Mouse (Mus musculus) thymus, adult 2 months (tissue): ENCODE results near the gene Ttc39b. TPM values are rescaled to one million over a fixed set of nuclear protein-coding genes. Genes with fewer than 3 reads are reported as not detected.

ENCODE experiments used
- DNase-seq: peaks from one replicate; pipeline ENCODE4 v3.0.0; 2021
- H3K27ac ChIP-seq: fragments of 200-500 bp; 2 replicates; pipeline ENCODE4 v1.5.1; 2012; ENCODE audit warnings: low read length, control low read depth; ENCODE audit not compliant: control insufficient read depth, insufficient read depth
- H3K27me3 ChIP-seq: fragments of 200-500 bp; 2 replicates; pipeline ENCODE4 v1.6.1; 2012; ENCODE audit warnings: mild to moderate bottlenecking, low read length, moderate library complexity, mixed read lengths; ENCODE audit not compliant: control insufficient read depth, insufficient read depth
- H3K36me3 ChIP-seq: fragments of 200-500 bp; 2 replicates; pipeline ENCODE4 v1.6.1; 2012; ENCODE audit warnings: mild to moderate bottlenecking, low read length, moderate library complexity; ENCODE audit not compliant: control insufficient read depth, insufficient read depth
- H3K4me1 ChIP-seq: fragments of 200-500 bp; replicated peaks from 2 replicates; pipeline ENCODE4 v1.6.1; 2012; ENCODE audit warnings: low read length; ENCODE audit not compliant: control insufficient read depth, insufficient read depth
- H3K4me3 ChIP-seq: fragments of 200-500 bp; 2 replicates; pipeline ENCODE4 v1.5.1; 2012; ENCODE audit warnings: mild to moderate bottlenecking, low read length, control low read depth, moderate library complexity; ENCODE audit not compliant: control insufficient read depth, insufficient read depth
- CTCF ChIP-seq: fragments of 200-500 bp; IDR thresholded peaks from 2 replicates; pipeline ENCODE4 v1.5.1; 2012; ENCODE audit warnings: mild to moderate bottlenecking, control low read depth, low read length, moderate library complexity, borderline replicate concordance; ENCODE audit not compliant: control insufficient read depth, poor library complexity, insufficient read depth; ENCODE audit errors: extremely low read depth
- POLR2A ChIP-seq: fragments of 200-500 bp; IDR thresholded peaks from 2 replicates; pipeline ENCODE4 v1.6.1; 2012; ENCODE audit warnings: mild to moderate bottlenecking, low read length, control low read depth, moderate library complexity; ENCODE audit not compliant: control insufficient read depth, poor library complexity, insufficient read depth; ENCODE audit errors: extremely low read depth
- WGBS: fragments of 180-500 bp; shearing (Covaris S2); methylation state at CpG from one replicate; pipeline ENCODE4 v1.1.7; 2018; 5-methylcytosine and 5-hydroxymethylcytosine counted together
- polyA plus RNA-seq: library from polyadenylated mRNA; depleted of rRNA; stranded (reverse); fragments of >200 nt; gene quantifications from 2 replicates; pipeline ENCODE4 v1.2.3, GENCODE M21; 2012

Gene Ttc39b
- polyA plus RNA-seq, 1 experiment: 2.5 TPM

- 88% methylated on average over 7 of the region's 7 CpGs for WGBS
- Histone ChIP-seq H3K4me1 (no peaks in the 10 kb centered on the region), H3K27ac (no peak overlapping the region), H3K36me3 (no peaks in the 10 kb centered on the region), H3K27me3 (no peaks in the 10 kb centered on the region), H3K4me3 (no peak overlapping the region)
- TF ChIP-seq CTCF: no peak
- TF ChIP-seq POLR2A: no peak
- no peak for DNase-seq
Measured at GRCm38 (mm10) chr4:83216381-83216780, 107.7 kb downstream of the Ttc39b start.

- TF ChIP-seq POLR2A (no peak), CTCF (no peak)
- Histone ChIP-seq H3K4me3 (no peak overlapping the region), H3K27me3 (no peaks in the 10 kb centered on the region), H3K27ac (no peak overlapping the region), H3K36me3 (no peaks in the 10 kb centered on the region), H3K4me1 (no peaks in the 10 kb centered on the region)
- DNase-seq: no peak
- 88% methylated on average over 1 of the region's 1 CpGs for WGBS
Measured at GRCm38 (mm10) chr4:83215776-83216175, 108.3 kb downstream of the Ttc39b start.

DNA sequence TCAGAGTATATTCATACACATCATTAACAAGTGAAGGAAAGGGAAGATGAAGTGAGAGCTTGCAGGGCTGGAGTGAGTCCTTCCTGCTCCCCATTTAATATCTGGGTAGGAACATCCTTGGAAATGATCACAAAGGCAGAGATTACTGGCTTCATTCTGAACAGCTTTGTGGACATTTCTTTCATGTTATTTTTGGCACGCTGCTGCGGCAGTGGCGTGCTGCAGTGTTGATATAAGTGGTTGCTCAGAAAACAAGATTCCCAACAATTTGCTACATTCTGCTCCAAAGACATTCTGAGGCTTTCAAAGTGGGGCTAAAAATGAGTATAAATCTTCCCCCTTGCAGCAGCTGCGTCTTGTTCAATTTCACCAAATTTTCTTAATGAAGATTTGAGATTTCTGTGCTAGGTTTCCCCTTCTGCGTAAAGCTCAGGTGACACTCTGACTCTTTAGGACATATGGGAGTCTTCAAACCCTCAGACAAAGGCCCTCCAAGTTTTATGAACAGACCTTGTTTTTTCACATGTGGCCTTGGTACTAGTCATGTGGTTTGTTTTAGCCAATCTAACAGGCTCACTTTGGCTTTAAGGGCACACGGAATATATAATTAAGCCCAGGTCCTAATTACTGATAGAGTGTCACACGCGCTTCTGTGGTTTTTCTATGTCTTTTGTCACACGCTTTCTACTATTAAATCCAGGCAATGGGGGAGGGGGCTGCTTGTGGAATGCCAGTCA lies 109.1 kb downstream of the Ttc39b start:
- no peak overlapping the region for H3K4me3 ChIP-seq
- no peak for DNase-seq
- WGBS: 93% methylated on average over 9 of the region's 9 CpGs
- H3K4me1 ChIP-seq: no peaks in the 10 kb centered on the region
- H3K36me3 ChIP-seq: no peaks in the 10 kb centered on the region
- TF ChIP-seq CTCF (no peak), POLR2A (no peak)
- no peaks in the 10 kb centered on the region for H3K27me3 ChIP-seq
- H3K27ac ChIP-seq: no peak overlapping the region

- no peak overlapping the region for H3K4me3 ChIP-seq
- WGBS: 75% methylated on average over 6 of the region's 6 CpGs
Measured at GRCm38 (mm10) chr4:83213752-83214151, 110.3 kb downstream of the Ttc39b start.

GRCm38 (mm10) chr4:83211709-83212108 lies 112.3 kb downstream of the Ttc39b start:
- no peaks in the 10 kb centered on the region for H3K36me3 ChIP-seq
- TF ChIP-seq CTCF (no peak), POLR2A (no peak)
- H3K4me1 ChIP-seq: no peaks in the 10 kb centered on the region
- DNase-seq: no peak
- 20% methylated on average over 12 of the region's 12 CpGs for WGBS
- no peak overlapping the region for H3K27ac ChIP-seq
- no peak overlapping the region for H3K4me3 ChIP-seq
- H3K27me3 ChIP-seq: no peaks in the 10 kb centered on the region

More at GRCm38 (mm10) chr4:83213752-83214151, 110.3 kb downstream of the Ttc39b start:
- no peak for TF ChIP-seq CTCF
- TF ChIP-seq POLR2A: no peak
- DNase-seq: no peak
- H3K27ac ChIP-seq: no peak overlapping the region
- H3K27me3 ChIP-seq: no peaks in the 10 kb centered on the region
- no peaks in the 10 kb centered on the region for H3K36me3 ChIP-seq
- H3K4me1 ChIP-seq: no peaks in the 10 kb centered on the region

DNA sequence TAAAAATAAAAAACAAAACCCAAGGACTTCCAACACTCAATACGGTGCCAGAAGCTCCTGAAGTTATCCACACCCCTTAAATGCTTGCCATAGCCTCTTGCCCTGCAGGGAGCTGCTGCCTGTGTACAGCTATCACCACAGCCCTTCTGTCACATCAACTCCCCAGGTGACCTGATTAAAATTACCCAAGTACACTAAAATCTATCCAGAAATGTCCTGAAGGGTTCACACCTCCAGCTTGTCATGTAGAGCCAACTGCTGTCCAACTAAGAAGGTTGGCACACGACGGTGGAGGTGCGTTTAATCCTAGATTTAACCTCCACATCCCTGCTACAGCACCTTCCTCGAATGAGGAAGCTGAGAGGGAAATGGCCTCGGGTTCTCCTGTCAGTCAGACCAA lies 113.6 kb downstream of the Ttc39b start:
- 70% methylated on average over 6 of the region's 6 CpGs for WGBS
- Histone ChIP-seq H3K4me1 (no peaks in the 10 kb centered on the region), H3K4me3 (no peak overlapping the region), H3K27me3 (no peaks in the 10 kb centered on the region), H3K27ac (no peak overlapping the region), H3K36me3 (no peaks in the 10 kb centered on the region)
- no peak for DNase-seq
- TF ChIP-seq CTCF (no peak), POLR2A (no peak)

GRCm38 (mm10) chr4:83206803-83207586 lies 117.1 kb downstream of the Ttc39b start:
- Histone ChIP-seq H3K27me3 (no peaks in the 10 kb centered on the region), H3K4me3 (no peak overlapping the region), H3K4me1 (no peaks in the 10 kb centered on the region), H3K36me3 (no peaks in the 10 kb centered on the region), H3K27ac (no peak overlapping the region)
- no peak for DNase-seq
- TF ChIP-seq POLR2A (no peak), CTCF (no peak)
- WGBS: 91% methylated on average over 10 of the region's 10 CpGs
